Mouse (Mus musculus) regulatory T cell (primary cell): Measurements from ENCODE around the gene Rpl6.

Experiments
- in situ Hi-C: fragments of 300-600 bp; cut with MboI, MseI; formaldehyde crosslinking; loops from one replicate; pipeline ENCODE4 v1.15.1; 2025; ENCODE audit warnings: high pct_unique_total_duplicates

The Rpl6 gene

DNA sequence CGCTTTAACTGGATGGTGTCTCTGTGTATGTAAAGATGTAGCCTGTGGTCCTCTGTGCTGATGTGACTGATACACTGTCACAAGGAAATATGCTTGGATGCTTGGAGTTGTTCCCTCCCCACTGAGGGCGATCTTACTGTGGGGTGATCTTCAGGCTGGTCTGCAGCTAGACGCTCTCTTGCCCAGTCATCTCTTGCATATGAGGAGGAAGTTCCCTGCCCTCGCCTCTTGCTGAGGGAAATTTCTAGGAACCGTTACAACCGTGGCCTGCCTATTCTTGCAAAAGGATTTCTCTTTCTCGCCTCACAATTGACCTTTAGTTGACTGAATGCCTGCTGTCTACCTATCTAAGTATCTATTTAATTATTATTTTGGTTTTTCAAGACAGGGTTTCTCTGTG is 50.7 kb downstream of the Rpl6 start:
- in situ Hi-C loops = no loop called here
